Mouse (Mus musculus) kidney, postnatal 14 days (tissue): ENCODE measurements around the gene Ccdc88c.

Experiments used
- DNase-seq: peaks from one replicate; pipeline ENCODE4 v3.0.0; 2022; ENCODE audit warnings: mixed read lengths

Gene Ccdc88c

GRCm38 (mm10) chr12:101028954-101029731, at the start of gene Ccdc88c:
Ccdc88c (minus strand) TSS chr12:101029056.
- DNase-seq = peak; percentile 90

GRCm38 (mm10) chr12:101077955-101078354, 49.1 kb upstream of the Ccdc88c start:
- DNase-seq = no peak

DNA sequence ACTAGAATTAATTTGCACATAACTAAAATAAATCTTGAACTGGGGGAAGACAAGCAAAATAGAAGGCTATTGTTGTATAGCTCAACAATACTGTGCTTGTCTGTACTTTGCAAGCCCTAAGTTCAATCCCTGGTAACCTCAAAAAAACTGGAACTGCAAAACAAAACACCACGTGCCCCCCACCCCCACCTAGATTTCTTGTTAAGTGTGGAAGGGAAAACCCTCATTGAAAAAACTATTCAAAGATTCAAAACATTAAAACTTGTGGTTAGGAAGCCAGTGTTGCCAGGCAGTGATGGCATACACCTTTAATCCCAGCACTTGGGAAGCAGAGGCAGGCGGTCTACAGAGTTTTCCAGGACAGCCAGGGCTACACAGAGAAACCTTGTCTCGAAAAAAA, 46.6 kb upstream of the Ccdc88c start:
- no peak for DNase-seq

DNA sequence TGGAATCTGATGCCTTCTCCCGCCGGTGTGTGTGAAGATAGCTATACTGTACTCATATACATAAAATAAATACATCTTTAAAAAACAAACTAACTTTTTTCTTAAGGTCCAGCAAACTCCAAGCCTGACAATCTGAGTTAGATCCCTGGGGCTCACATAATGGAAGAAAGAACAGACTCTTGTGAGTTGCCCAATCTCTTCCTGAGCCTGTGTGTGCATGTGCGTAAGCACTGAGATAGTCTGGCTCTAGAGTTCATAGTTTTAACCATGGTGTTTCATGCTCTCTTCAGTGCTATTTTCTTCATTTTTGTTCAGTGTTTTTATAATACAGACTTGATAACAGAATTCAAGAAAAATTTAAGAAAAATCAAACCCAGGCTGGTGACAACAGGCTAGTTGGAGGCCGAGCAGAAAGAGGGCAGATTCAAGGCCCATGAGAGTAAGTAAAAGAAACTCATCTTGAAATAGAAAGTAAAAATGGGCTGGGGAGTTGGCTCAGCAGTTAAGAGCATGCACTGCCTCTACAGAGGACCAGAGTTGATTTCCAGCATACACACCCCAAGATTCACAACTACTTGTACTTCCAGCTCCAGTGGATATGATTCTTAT, 46.1 kb upstream of the Ccdc88c start:
- no peak for DNase-seq

GRCm38 (mm10) chr12:101069813-101070212, 41.0 kb upstream of the Ccdc88c start:
- no peak for DNase-seq

- no peak for DNase-seq
These were observed 37.5 kb upstream of the Ccdc88c start for GRCm38 (mm10) chr12:101066329-101066728.

- DNase-seq = no peak
These were observed 11.1 kb upstream of the Ccdc88c start for GRCm38 (mm10) chr12:101039956-101040355.

- DNase-seq = no peak
These were observed 456 bp downstream of the Ccdc88c start for GRCm38 (mm10) chr12:101028247-101028953.

DNA sequence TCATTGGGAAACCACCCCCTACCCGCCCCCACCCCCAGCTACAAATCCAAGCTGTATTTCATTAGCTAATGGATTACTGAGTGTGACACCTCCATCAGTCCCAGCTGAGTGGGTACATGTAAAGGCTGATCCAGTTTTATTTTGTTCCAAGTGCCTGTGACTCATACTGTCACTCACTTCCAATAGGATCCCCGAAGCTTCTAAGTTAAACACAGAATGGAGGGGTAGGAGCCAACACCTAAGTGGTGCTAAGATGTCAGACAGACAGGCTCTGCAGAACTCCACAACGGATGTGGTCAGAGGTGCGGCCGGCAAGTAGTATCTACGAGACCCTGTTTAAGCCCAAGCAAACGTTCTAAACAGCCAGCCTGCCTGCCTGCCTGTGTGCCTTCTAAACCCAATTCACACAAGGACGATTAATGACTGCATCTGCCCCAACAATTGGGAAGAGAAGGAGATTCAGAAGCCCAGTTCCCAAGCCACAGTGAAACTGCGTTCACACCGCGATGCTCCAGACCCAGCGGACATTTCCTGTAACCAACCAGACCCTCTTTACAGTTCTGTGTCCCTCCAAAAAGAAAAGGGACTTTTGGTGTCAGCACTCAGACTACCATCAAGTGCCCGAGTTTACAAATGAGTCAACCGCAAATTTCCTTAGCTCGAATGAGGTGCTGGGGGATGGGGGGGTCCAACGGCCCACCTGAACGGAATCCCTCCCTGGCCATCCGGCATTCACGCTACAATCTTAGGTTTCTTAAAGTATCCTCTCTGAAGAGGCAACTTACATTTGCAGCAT, 1.2 kb downstream of the Ccdc88c start:
- peak; percentile 26 for DNase-seq

- peak; percentile 33 for DNase-seq
These were observed 1.9 kb downstream of the Ccdc88c start for GRCm38 (mm10) chr12:101026946-101027345.

DNA sequence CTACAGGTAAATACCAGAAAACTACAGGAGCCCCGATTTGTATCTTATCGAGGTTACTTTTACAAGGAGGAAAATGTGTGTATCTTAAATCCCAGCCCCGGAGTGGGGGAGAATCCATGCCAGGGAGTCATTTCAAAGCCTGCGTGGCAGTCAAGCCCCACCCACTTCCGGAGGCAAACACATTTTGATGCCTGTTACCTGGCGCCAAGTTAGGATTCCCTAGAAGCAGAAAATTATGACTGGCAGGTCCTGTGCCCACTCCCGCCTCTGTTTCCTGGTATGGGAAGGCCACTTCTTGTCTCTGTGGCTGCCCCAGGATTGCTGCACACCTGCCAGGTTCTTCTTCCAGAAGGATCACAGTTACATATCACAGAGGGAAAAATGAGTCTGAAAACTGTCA, 2.3 kb downstream of the Ccdc88c start:
- DNase-seq = peak; percentile 29

- no peak for DNase-seq
These were observed 2.8 kb downstream of the Ccdc88c start for GRCm38 (mm10) chr12:101026025-101026424.

- no peak for DNase-seq
These were observed 3.5 kb downstream of the Ccdc88c start for GRCm38 (mm10) chr12:101025379-101025778.

GRCm38 (mm10) chr12:101024824-101025223, 4.0 kb downstream of the Ccdc88c start:
- no peak for DNase-seq

GRCm38 (mm10) chr12:101023143-101023542, 5.7 kb downstream of the Ccdc88c start:
- DNase-seq = no peak

- no peak for DNase-seq
These were observed 6.5 kb downstream of the Ccdc88c start for GRCm38 (mm10) chr12:101022353-101022752.

DNA sequence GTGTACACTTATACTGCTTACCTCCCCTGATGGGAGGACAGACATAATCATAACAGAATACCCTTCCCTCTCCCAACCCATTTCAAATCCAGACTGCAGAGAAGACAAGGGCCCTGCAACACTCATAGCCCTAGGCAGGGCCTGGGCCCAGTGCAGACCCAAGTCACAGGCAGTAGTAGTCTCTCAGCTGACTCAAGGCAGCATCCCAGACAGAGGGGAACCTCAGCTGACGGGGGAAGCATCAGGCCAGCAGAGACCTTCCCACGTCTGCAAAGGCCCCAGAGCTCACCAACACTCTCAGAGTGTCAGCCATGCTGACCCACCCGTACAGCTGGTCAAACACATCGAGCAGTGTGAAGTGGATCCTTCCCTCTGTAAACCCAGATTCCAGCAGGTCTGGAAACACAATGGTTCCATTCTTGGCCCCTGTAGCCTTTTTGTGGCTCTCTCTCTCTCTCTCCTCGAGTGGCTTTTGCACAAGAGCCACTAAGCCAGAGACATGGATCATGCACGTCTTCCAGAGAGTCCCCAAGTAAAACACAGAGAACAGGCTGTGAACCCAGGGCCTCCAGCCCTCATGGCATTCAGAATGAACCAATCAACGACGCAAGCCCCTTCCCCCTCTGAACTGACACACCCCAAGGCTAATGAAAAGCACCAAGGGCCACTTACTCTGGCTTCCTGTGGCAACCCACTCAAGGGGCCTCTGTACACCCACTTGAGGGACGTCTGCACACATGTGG, 7.2 kb downstream of the Ccdc88c start:
- no peak for DNase-seq

GRCm38 (mm10) chr12:101020210-101021015, 8.4 kb downstream of the Ccdc88c start:
- DNase-seq = no peak

DNA sequence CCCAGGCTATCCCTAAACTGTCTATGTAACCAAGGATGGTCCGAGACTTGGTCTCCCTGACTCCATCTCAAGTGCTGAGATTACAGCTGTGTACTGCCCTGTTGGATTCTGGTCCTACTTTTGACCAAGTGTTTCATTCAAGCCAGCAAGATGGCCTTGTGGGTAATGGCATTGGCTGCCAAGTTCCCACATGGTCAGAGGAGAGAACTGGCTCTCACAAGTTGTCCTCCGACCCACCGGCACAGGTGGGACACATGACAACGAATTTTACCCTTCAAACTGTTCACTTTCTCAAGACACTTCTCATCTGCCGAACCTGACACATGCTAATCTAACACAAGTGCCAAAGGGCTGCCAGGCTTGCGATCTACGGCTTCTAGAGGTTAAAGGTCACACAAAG, 9.4 kb downstream of the Ccdc88c start:
- DNase-seq = no peak

- DNase-seq = no peak
These were observed 9.8 kb downstream of the Ccdc88c start for GRCm38 (mm10) chr12:101019031-101019430.

- DNase-seq = peak; percentile 58
These were observed 10.9 kb downstream of the Ccdc88c start for GRCm38 (mm10) chr12:101017971-101018371.
